ENCODE assay signal across 18 mouse cellular contexts in genomic region chr1:75862757-75863156, GRCm38 (mm10).
DNase-seq lines count a peak whose midpoint lies in the region; ATAC-seq and TF ChIP-seq lines count a peak whose summit lies in the region.
"Had no signal": no experiment of that assay in that cellular context is flagged by ENCODE, and none has a peak within 500 bp of the region (broad histone marks: within the 10 kb centered on the region; RNA-seq: fewer than 3 reads in every experiment).

No protein-coding gene starts in this region.

- WGBS in kidney, adult 2 months, result 73% methylated on average over 4 of the region's 4 CpGs
- 69% methylated on average over 4 of the region's 4 CpGs for WGBS in kidney, embryonic 14.5 days

- no peaks in the 10 kb centered on the region for H3K36me3 ChIP-seq in ES-E14 (ENCODE audit: control insufficient read depth, insufficient read depth, low read length, poor library complexity, severe bottlenecking)
- no peaks in the 10 kb centered on the region for H3K36me3 ChIP-seq in kidney, adult 2 months (ENCODE audit: control insufficient read depth, insufficient read depth, low read length)
- no peaks in the 10 kb centered on the region for H3K36me3 ChIP-seq in kidney, embryonic 14.5 days (ENCODE audit: control insufficient read depth, insufficient read depth, low read length)
- H3K36me3 ChIP-seq: embryonic facial prominence, embryonic 10.5 days; embryonic facial prominence, embryonic 12.5 days; forebrain, embryonic 15.5 days had no signal

- H3K9me3 ChIP-seq in ES-E14 (ENCODE audit: control insufficient read depth, insufficient read depth, low read depth, low read length), result no peaks in the 10 kb centered on the region
- H3K9me3 ChIP-seq in kidney, embryonic 14.5 days (ENCODE audit: control insufficient read depth, low read length), result no peaks in the 10 kb centered on the region
- H3K9me3 ChIP-seq: embryonic facial prominence, embryonic 12.5 days; forebrain, embryonic 13.5 days; forebrain, embryonic 15.5 days had no signal

- in situ Hi-C loops in ES-E14 (cut with MboI; ENCODE audit: low sequenced_read_pairs in 2 of 2, unreplicated experiment in 2 of 2), result no loop called here

- no peak overlapping the region for H3K4me3 ChIP-seq in ES-E14 (ENCODE audit: insufficient read depth in 1 of 2, low read depth in 1 of 2, low read length in 2 of 2, poor library complexity in 1 of 2, severe bottlenecking in 1 of 2)
- H3K4me3 ChIP-seq in kidney, adult 2 months (ENCODE audit: insufficient read depth, low read depth, low read length), result no peak overlapping the region
- H3K4me3 ChIP-seq in kidney, embryonic 14.5 days (ENCODE audit: low read length), result no peak overlapping the region
- H3K4me3 ChIP-seq: embryonic facial prominence, embryonic 10.5 days; embryonic facial prominence, embryonic 12.5 days; forebrain, embryonic 13.5 days; forebrain, embryonic 15.5 days had no signal

- H3K4me2 ChIP-seq in kidney, embryonic 14.5 days (replicated peaks; ENCODE audit: low read depth, low read length), result no peak overlapping the region
- H3K4me2 ChIP-seq: embryonic facial prominence, embryonic 12.5 days; forebrain, embryonic 13.5 days; forebrain, embryonic 15.5 days had no signal

- no peaks in the 10 kb centered on the region for H3K4me1 ChIP-seq in ES-E14 (ENCODE audit: control insufficient read depth in 2 of 2, insufficient read depth in 2 of 2, low read length in 2 of 2, poor library complexity in 1 of 2)
- H3K4me1 ChIP-seq in kidney, adult 2 months (ENCODE audit: control insufficient read depth, insufficient read depth, low read length), result no peaks in the 10 kb centered on the region
- no peaks in the 10 kb centered on the region for H3K4me1 ChIP-seq in kidney, embryonic 14.5 days (ENCODE audit: control insufficient read depth, insufficient read depth, low read length)
- H3K4me1 ChIP-seq: embryonic facial prominence, embryonic 10.5 days; embryonic facial prominence, embryonic 12.5 days; forebrain, embryonic 13.5 days had no signal

- TF ChIP-seq POLR2A in kidney, adult 2 months (IDR thresholded peaks at IDR 0.05; ENCODE audit: low read depth, low read length), result no peak

- no peak for TF ChIP-seq CTCF in kidney, adult 2 months (conservative IDR thresholded peaks at IDR 0.05; ENCODE audit: insufficient read depth, insufficient read length, low read depth, low read length)

- H3K27ac ChIP-seq in ES-E14 (ENCODE audit: insufficient read depth, low read depth, low read length, poor library complexity, severe bottlenecking), result no peak overlapping the region
- H3K27ac ChIP-seq in kidney, adult 2 months (ENCODE audit: insufficient read depth, low read depth, low read length), result no peak overlapping the region
- no peak overlapping the region for H3K27ac ChIP-seq in kidney, embryonic 14.5 days (ENCODE audit: low read depth, low read length)
- H3K27ac ChIP-seq: embryonic facial prominence, embryonic 10.5 days; embryonic facial prominence, embryonic 12.5 days; forebrain, embryonic 13.5 days; forebrain, embryonic 15.5 days had no signal

- ATAC-seq in kidney, embryonic 14.5 days (ENCODE audit: low FRiP score, low TSS enrichment), result no peak
- ATAC-seq: forebrain, embryonic 13.5 days; forebrain, embryonic 15.5 days; forebrain, postnatal 0 days had no signal

- DNase-seq in ES-CJ7 (ENCODE audit: low read depth, low spot score), result peak; percentile 75
- DNase-seq in ES-E14 (ENCODE audit: low read depth, low spot score), result peak; percentile 27
- peak; percentile 66 for DNase-seq in ZHBTc4 (ENCODE audit: low read depth, low spot score)
- no peak for DNase-seq in kidney, adult 2 months
- DNase-seq: adrenal gland, adult 2 months; adrenal gland, postnatal 10 days; adrenal gland, postnatal 25 days; cerebellum, adult 11-12 months; cerebellum, adult 2 months; cerebellum, adult 9-10 months; cerebellum, postnatal 10 days; cerebellum, postnatal 25 days; forebrain, postnatal 0 days had no signal

- no peak overlapping the region for H3K9ac ChIP-seq in ES-E14 (ENCODE audit: insufficient read depth, low read depth, low read length, poor library complexity, severe bottlenecking)
- H3K9ac ChIP-seq in kidney, embryonic 14.5 days (ENCODE audit: low read depth, low read length), result no peak overlapping the region
- H3K9ac ChIP-seq: embryonic facial prominence, embryonic 12.5 days; forebrain, embryonic 13.5 days; forebrain, embryonic 15.5 days; forebrain, postnatal 0 days had no signal

- no peaks in the 10 kb centered on the region for H3K27me3 ChIP-seq in kidney, adult 2 months (replicated peaks; ENCODE audit: control insufficient read depth, insufficient read depth, low read length)
- H3K27me3 ChIP-seq in kidney, embryonic 14.5 days (ENCODE audit: control insufficient read depth, insufficient read depth, low read length), result no peaks in the 10 kb centered on the region
- H3K27me3 ChIP-seq: embryonic facial prominence, embryonic 12.5 days; forebrain, embryonic 13.5 days; forebrain, embryonic 15.5 days had no signal

TF ChIP-seq in ES-E14, 5 proteins besides CTCF, POLR2A, EP300 and RAD21:
- TF ChIP-seq ZC3H11A (IDR thresholded peaks at IDR 0.05; ENCODE audit: borderline replicate concordance, low read depth, low read length), result no peak
- 0 out of 2 replicates have a peak, but pooled peaks have one; percentile 27 for TF ChIP-seq ZNF384 (IDR thresholded peaks at IDR 0.05; ENCODE audit: low read depth, low read length)
